Mouse (Mus musculus) regulatory T cell (primary cell): ENCODE data around the gene Olfr223.
"Not testable (repeated sequence)": the region's sequence is repeated elsewhere in the genome, so short reads cannot be mapped to it uniquely, and the experiment has no call there.

Experiments
- in situ Hi-C: fragments of 300-600 bp; cut with MboI, MseI; formaldehyde crosslinking; loops from one replicate; pipeline ENCODE4 v1.15.1; 2025; ENCODE audit warnings: high pct_unique_total_duplicates

Gene Olfr223

GRCm38 (mm10) chr11:59596950-59597349, 3.9 kb upstream of the Olfr223 start:
- in situ Hi-C loops = no loop called here

GRCm38 (mm10) chr11:59596091-59596490, 3.0 kb upstream of the Olfr223 start:
- in situ Hi-C loops = no loop called here

DNA sequence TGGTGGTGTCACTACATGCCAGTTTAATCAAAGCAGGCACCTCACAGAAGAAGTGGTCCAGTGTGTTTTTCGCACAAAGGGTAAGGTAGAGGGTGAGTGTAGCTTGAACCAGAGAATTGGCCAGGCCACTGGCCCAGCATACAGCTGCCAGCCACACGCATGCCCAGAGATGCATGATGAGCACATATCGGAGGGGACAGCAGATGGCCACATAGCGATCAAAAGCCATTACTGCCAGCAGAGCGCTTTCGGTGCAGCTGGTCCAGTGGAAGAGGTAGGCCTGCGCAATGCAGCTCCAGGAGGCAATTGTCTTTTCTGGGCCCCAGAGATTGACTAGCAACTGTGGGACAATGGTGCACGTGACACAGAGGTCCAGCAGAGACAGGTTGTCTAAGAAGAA, 3.6 kb downstream of the Olfr223 start:
- in situ Hi-C loops = no loop called here

DNA sequence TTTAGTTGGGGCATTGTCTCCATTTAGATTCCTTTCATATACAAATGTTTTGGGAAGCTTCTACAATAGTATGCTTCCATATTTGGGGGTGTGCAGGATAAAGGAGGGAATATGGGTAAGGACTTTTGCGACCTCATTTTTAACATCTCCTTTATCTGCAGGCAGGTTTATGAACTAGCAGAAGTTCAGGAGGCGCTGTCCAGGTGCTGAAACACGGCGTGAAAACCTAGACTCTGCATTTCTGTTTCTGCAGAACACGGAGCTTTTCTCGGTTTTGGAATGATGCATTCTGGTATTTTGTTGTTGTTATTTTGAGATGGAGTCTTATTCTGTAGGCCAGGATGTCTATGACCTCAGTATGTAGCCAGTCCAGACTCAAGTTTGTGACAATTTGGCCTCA, 8.6 kb downstream of the Olfr223 start:
- in situ Hi-C loops = no loop called here

DNA sequence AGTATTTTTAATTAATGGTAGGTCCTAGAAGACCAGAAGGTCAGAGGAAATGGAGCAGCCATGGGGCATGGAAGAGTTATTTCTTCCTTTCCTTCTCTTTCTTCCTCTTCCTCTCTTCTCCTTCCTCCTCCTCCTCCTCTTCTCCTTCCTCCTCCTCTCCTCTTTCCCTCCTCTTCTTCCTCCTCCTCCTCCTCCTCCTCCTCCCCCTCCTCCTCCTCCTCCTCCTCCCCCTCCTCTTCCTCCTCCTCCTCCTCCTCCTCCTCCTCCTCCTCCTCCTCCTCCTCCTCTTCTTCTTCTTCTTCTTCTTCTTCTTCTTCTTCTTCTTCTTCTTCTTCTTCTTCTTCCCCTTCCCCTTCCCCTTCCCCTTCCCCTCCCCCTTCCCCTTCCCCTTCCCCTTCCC, 17.0 kb downstream of the Olfr223 start, which contains the start of gene Olfr222:
Gene Olfr222 (minus strand): TSS at position 101 of the 400 bp plus-strand sequence.
- in situ Hi-C loops = not testable (repeated sequence)

GRCm38 (mm10) chr11:59575726-59576125, 17.4 kb downstream of the Olfr223 start:
- in situ Hi-C loops = no loop called here

DNA sequence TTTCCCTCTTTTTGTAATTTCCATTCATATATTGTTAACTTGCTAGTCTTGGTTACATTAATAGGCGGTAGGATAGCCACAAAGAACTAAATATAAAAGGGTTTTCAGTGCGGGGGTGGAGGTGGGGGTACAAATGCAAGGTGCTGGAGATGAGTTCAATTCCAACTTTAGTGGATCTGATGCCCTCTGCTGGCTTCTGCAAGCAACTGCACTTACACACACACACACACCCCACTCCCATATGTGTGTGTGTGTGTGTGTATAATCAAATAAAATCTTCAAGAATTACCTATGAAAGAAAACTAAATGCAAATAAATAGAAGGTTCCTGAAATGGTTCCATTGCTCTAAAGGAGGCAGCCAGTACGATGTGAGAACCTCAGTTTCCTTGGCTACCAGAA, 23.8 kb downstream of the Olfr223 start:
- in situ Hi-C loops = loop anchor here (10.0 kb wide), 1 partner anchor 1485 kb away; no protein-coding TSS in a partner anchor

- in situ Hi-C loops = loop anchor here (10.0 kb wide), 1 partner anchor 1492 kb away; no protein-coding TSS in a partner anchor
Measured at GRCm38 (mm10) chr11:59562837-59563236, 30.3 kb downstream of the Olfr223 start.

DNA sequence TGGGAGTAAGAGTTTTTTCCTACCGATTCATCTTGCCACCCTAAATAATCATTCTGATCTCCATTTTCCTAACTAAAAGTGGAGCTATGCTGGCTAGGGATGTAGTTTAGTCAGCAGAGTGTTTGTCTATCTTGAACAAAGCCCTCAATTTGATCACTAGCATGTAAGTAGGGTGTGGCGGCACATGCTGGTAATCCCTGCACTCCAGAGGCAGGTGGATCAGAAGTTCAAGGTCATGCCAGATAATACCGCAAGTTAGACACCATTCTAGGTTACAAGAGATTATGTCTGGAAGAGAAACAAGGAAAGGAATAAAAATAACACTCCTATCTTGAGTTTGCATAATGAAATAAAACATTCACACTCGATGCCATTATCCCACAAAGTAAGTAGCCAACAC, 30.8 kb downstream of the Olfr223 start:
- in situ Hi-C loops = loop anchor here (10.0 kb wide), 1 partner anchor 1492 kb away; no protein-coding TSS in a partner anchor

- in situ Hi-C loops = loop anchor here (10.0 kb wide), 1 partner anchor 1494 kb away; no protein-coding TSS in a partner anchor
Measured at GRCm38 (mm10) chr11:59560906-59561305, 32.2 kb downstream of the Olfr223 start.

DNA sequence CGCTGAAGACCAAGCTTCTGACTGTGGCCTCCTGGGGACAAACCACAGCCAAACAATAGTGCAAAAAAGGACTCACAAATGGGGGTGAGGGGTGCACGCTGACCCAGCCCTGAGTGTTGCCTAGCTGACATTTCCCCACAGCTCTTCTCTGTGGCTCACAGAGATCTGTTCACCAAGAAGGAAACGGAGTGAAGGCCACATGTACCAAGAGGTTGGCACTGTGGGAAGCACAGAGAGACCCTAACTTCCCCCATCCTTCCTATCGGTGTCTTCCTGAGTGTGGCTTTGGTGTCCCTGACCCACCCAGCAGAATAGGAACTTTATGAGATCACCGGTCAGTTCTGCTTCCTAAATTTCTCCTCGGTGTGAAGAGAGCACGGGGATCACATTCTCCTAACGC, 38.6 kb downstream of the Olfr223 start:
- in situ Hi-C loops = no loop called here

- in situ Hi-C loops = no loop called here
Measured at GRCm38 (mm10) chr11:59554127-59554526, 39.0 kb downstream of the Olfr223 start.

DNA sequence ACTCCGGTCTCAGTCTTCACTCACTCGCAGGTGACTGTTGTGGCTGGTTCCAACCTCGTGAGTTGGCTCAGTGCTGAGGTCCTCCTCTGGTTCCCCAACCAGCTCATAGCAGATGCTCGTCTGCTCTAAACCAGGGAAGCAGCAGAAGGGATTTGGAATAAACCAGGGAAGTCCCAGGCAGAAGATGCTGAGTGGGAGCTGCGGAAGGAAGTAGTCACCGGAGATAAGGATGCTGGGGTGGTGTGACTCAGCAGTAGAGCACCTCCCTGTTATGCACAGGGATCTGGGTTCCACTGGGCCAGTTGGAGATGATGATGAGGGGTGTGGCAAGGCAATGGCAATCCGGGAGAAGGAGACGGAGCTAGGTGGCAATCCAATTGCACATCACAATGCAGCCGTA, 49.1 kb downstream of the Olfr223 start:
- in situ Hi-C loops = no loop called here

DNA sequence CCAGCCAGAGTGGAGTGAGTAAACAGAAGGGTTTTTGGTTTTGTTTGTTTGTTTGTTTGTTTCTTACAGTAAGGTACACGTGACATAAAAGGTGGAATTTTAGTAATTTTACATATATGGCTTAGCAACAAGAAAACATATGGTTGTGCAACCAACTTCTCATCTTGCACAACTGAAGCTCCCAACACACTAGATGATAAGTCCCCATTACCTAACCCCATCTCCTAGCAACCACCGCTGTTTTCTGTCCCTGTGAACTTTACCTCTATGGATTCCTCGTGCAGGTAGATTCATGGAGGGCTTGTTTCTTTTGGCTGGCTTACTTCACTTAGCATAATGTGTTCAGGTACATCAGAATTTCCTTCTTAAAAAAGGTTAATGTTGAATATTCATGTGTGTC, 49.7 kb downstream of the Olfr223 start:
- in situ Hi-C loops = no loop called here

GRCm38 (mm10) chr11:59542442-59542841, 50.6 kb downstream of the Olfr223 start:
- in situ Hi-C loops = no loop called here

DNA sequence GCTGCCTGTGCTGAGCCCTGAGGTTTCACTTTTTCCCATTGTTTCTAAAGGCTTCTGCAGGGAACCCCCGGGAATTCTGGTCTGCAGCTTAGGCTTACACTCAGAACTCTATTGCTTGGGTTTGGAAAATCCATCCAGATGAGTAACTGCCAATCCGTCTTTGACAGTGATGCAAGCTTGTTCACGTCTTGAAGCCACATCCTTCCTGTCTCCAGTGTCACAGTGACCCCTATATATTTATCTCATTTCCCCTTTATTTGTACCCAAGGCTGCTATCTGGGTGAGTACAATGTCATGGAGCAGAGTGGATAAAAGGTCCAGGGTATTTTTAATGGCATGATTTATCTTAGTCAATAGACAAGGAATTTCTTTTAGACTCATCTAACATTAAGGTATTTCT, 51.8 kb downstream of the Olfr223 start, which contains the start of gene Nlrp3:
Gene Nlrp3 (plus strand): TSS at position 245 of the 400 bp plus-strand sequence.
- in situ Hi-C loops = no loop called here

DNA sequence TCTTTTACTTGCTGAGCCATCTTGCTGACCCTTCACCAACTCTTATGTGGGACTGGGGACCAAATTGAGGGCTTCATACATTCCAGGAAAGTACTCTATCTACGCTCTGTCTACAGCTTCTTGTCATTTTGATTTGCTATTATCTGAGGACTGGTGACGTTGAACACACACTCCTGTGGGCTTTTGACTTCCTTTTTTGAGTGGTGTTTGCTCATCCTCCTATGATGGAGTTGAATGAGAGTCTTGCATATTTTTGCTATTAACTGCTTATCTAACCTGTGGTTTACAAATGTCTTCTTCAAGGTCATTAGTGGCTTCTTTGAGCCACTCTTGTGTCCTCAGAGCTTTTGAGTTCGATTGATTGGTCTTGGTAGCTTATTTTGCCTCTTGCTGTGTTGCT, 53.0 kb downstream of the Olfr223 start:
- in situ Hi-C loops = no loop called here
